In genomic region chr16:63229135-63229534, GRCm38 (mm10) we compare ENCODE assay signal across 20 mouse cellular contexts.
A peak's percentile ranks its signal among the peaks of the same experiment; 100 is the strongest.
DNase-seq lines count a peak whose midpoint lies in the region; ATAC-seq and TF ChIP-seq lines count a peak whose summit lies in the region.
"Had no signal": no experiment of that assay in that cellular context is flagged by ENCODE, and none has a peak within 500 bp of the region (broad histone marks: within the 10 kb centered on the region; RNA-seq: fewer than 3 reads in every experiment).

No protein-coding gene starts in this region.

- no peak overlapping the region for H3K27ac ChIP-seq in heart, postnatal 0 days (ENCODE audit: low read depth)
- H3K27ac ChIP-seq in lung, postnatal 0 days (ENCODE audit: low read length), result no peak overlapping the region
- no peak overlapping the region for H3K27ac ChIP-seq in cortical plate, adult 2 months (ENCODE audit: insufficient read depth, low read length)
- H3K27ac ChIP-seq: kidney, embryonic 15.5 days; liver, embryonic 14.5 days; midbrain, embryonic 10.5 days had no signal

- peak; percentile 30; the same call in 1 of the 2 replicates for TF ChIP-seq CTCF in heart, postnatal 0 days (IDR thresholded peaks at IDR 0.05; ENCODE audit: low read depth)
- TF ChIP-seq CTCF in lung, postnatal 0 days (IDR thresholded peaks at IDR 0.05), result peak; percentile 31
- TF ChIP-seq CTCF in cortical plate, adult 2 months (IDR thresholded peaks at IDR 0.05; ENCODE audit: extremely low read depth, insufficient read depth, low read length), result peak; percentile 14; the same call in 1 of the 2 replicates

- no peaks in the 10 kb centered on the region for H3K36me3 ChIP-seq in heart, postnatal 0 days (replicated peaks; ENCODE audit: control insufficient read depth, insufficient read depth, low read length)
- no peaks in the 10 kb centered on the region for H3K36me3 ChIP-seq in lung, postnatal 0 days (ENCODE audit: insufficient read depth, low read length)
- H3K36me3 ChIP-seq: heart, embryonic 12.5 days; kidney, embryonic 15.5 days; midbrain, embryonic 10.5 days had no signal

- H3K9me3 ChIP-seq in heart, postnatal 0 days (replicated peaks; ENCODE audit: control insufficient read depth, low read length), result no peaks in the 10 kb centered on the region
- H3K9me3 ChIP-seq in lung, postnatal 0 days (ENCODE audit: low read length), result no peaks in the 10 kb centered on the region
- H3K9me3 ChIP-seq: heart, embryonic 12.5 days; kidney, embryonic 15.5 days; midbrain, embryonic 10.5 days had no signal

- no peak for DNase-seq in heart, postnatal 0 days (ENCODE audit: low spot score)
- DNase-seq in heart, adult 8-10 months (ENCODE audit: low spot score), result no peak
- no peak for DNase-seq in lung, postnatal 0 days (ENCODE audit: low spot score)
- no peak for DNase-seq in lung, adult 18-20 months
- DNase-seq in fibroblast of lung, adult 2 months (ENCODE audit: low read depth), result peak; percentile 3
- DNase-seq: adrenal gland, postnatal 10 days; cerebellum, postnatal 25 days; gastrocnemius, postnatal 25 days; heart, postnatal 4 days; layer of hippocampus, adult 9-11 months; left cerebral cortex, postnatal 4 days; right cerebral cortex, postnatal 4 days; thymus, adult 2 months had no signal

- H3K4me1 ChIP-seq in heart, postnatal 0 days (ENCODE audit: control insufficient read depth, insufficient read depth), result no peaks in the 10 kb centered on the region
- H3K4me1 ChIP-seq in lung, postnatal 0 days (ENCODE audit: insufficient read depth, low read depth, low read length), result no peaks in the 10 kb centered on the region
- no peaks in the 10 kb centered on the region for H3K4me1 ChIP-seq in cortical plate, adult 2 months (ENCODE audit: control insufficient read depth, insufficient read depth, low read length)
- H3K4me1 ChIP-seq: heart, embryonic 12.5 days; kidney, embryonic 15.5 days; midbrain, embryonic 10.5 days had no signal

- WGBS in heart, postnatal 0 days, result 31% methylated on average over 1 of the region's 1 CpGs
- 30% methylated on average over 1 of the region's 1 CpGs for WGBS in lung, postnatal 0 days

- H3K4me3 ChIP-seq in heart, postnatal 0 days (ENCODE audit: low read depth, low read length), result no peak overlapping the region
- H3K4me3 ChIP-seq in lung, postnatal 0 days (ENCODE audit: low read depth, low read length), result no peak overlapping the region
- no peak overlapping the region for H3K4me3 ChIP-seq in cortical plate, adult 2 months (ENCODE audit: insufficient read depth, low read length)
- H3K4me3 ChIP-seq: heart, embryonic 12.5 days; kidney, embryonic 15.5 days; midbrain, embryonic 10.5 days had no signal

- H3K9ac ChIP-seq in heart, postnatal 0 days (replicated peaks; ENCODE audit: low read depth, low read length), result no peak overlapping the region
- H3K9ac ChIP-seq in lung, postnatal 0 days (replicated peaks; ENCODE audit: low read depth), result no peak overlapping the region
- H3K9ac ChIP-seq: heart, embryonic 12.5 days; kidney, embryonic 15.5 days; liver, embryonic 14.5 days had no signal

- H3K4me2 ChIP-seq in heart, postnatal 0 days (ENCODE audit: low read depth, low read length), result no peak overlapping the region
- H3K4me2 ChIP-seq in lung, postnatal 0 days (replicated peaks; ENCODE audit: low read depth, low read length), result no peak overlapping the region
- H3K4me2 ChIP-seq: heart, embryonic 12.5 days; kidney, embryonic 15.5 days had no signal

- ATAC-seq in heart, postnatal 0 days (ENCODE audit: insufficient read depth, low read depth), result no peak
- no peak for ATAC-seq in lung, postnatal 0 days
- ATAC-seq in activated CD4-positive, CD25-positive, alpha-beta regulatory T cell, adult 4 months, result no peak
- ATAC-seq: CD4-positive, CD25-positive, alpha-beta regulatory T cell, adult 4 months had no signal

- no peaks in the 10 kb centered on the region for H3K27me3 ChIP-seq in heart, postnatal 0 days (ENCODE audit: control insufficient read depth, insufficient read depth, low read length)
- H3K27me3 ChIP-seq in lung, postnatal 0 days (replicated peaks; ENCODE audit: insufficient read depth, low read length), result no peaks in the 10 kb centered on the region
- H3K27me3 ChIP-seq: heart, embryonic 12.5 days; kidney, embryonic 15.5 days had no signal

- no peak for TF ChIP-seq EP300 in heart, postnatal 0 days (IDR thresholded peaks at IDR 0.05; ENCODE audit: low read depth)
- TF ChIP-seq EP300 in lung, postnatal 0 days (IDR thresholded peaks at IDR 0.05), result no peak

- no peak for TF ChIP-seq POLR2A in cortical plate, adult 2 months (IDR thresholded peaks at IDR 0.05; ENCODE audit: extremely low read depth, insufficient read depth, low read length)
